Mouse (Mus musculus) liver, embryonic 14.5 days (tissue): ENCODE data around the gene Ccdc177.

Source experiments
- CTCF ChIP-seq: IDR thresholded peaks from 2 replicates; pipeline ENCODE4 v1.5.1; 2016; ENCODE audit warnings: antibody characterized with exemption, low read depth, control low read depth
- EP300 ChIP-seq: IDR thresholded peaks from 2 replicates; pipeline ENCODE4 v1.6.1; 2016; ENCODE audit warnings: antibody characterized with exemption, low read depth

DNA sequence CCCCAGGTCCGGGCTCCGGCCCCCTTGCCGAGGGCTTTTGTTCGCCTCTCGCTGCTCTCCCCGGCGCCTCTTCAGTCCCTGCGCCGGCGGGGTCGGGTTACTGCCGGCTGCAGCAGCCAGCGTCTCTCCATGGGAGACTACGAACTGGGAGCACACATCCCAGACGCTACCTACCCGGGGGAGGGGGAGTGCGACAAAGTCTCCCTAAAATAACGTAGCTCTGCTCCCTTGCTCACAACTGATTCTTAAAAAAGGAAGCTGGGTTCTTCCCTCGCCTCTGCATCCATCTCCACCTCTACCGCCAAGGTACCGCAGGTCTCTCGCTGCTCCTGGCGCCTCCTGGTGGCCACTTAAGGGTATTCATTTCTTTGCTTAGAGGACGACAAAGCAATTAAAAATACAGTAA lies at the start of gene Ccdc177:
- TF ChIP-seq CTCF (peak; percentile 93), EP300 (no peak)
